Mouse (Mus musculus) lung, adult 2 months (tissue): ENCODE results near the gene Npas3.

ENCODE experiments used
- CTCF ChIP-seq: fragments of 200-500 bp; IDR thresholded peaks from 2 replicates; pipeline ENCODE4 v1.5.1; 2011; ENCODE audit warnings: mild to moderate bottlenecking, low read length, control low read depth; ENCODE audit not compliant: insufficient read depth
- POLR2A ChIP-seq: fragments of 200-500 bp; IDR thresholded peaks from 2 replicates; pipeline ENCODE4 v1.6.1; 2011; ENCODE audit warnings: low read depth, mild to moderate bottlenecking, control low read depth, low read length, borderline replicate concordance; ENCODE audit errors: extremely low read depth

- TF ChIP-seq CTCF, result no peak
- no peak for TF ChIP-seq POLR2A
These were observed 587.7 kb downstream of the Npas3 start for GRCm38 (mm10) chr12:53836031-53836790.
